Mouse (Mus musculus): ENCODE data around the gene Bnip3. TPM values are rescaled to one million over a fixed set of nuclear protein-coding genes. Genes with fewer than 3 reads are reported as not detected.

Gene Bnip3
- polyA plus RNA-seq, 1 experiment from 2014 or later: 138 TPM

GRCm38 (mm10) chr7:138854201-138854600 lies 55.1 kb downstream of the Bnip3 start:
- ATAC-seq (ENCODE audit: insufficient read depth, low FRiP score): no peak

GRCm38 (mm10) chr7:138853417-138854031 lies 55.8 kb downstream of the Bnip3 start:
- Histone ChIP-seq H3K27me3 (ENCODE audit: control insufficient read depth, insufficient read depth, low read length) (no peaks in the 10 kb centered on the region), H3K4me1 (ENCODE audit: control insufficient read depth, insufficient read depth, low read length) (peaks cover 8% of the 10 kb centered on the region), H3K27ac (ENCODE audit: low read length) (no peak overlapping the region), H3K4me3 (replicated peaks; ENCODE audit: low read length) (no peak overlapping the region), H3K9me3 (replicated peaks; ENCODE audit: control insufficient read depth, low read length) (no peaks in the 10 kb centered on the region), H3K4me2 (ENCODE audit: low read depth, low read length) (no peak overlapping the region), H3K36me3 (ENCODE audit: control insufficient read depth, insufficient read depth, low read length) (no peaks in the 10 kb centered on the region; the same call in 1 of the 2 replicates), H3K9ac (ENCODE audit: low read length) (no peak overlapping the region)
- WGBS: 94% methylated on average over 4 of the region's 4 CpGs
- no peak for ATAC-seq (ENCODE audit: insufficient read depth, low FRiP score)

More at GRCm38 (mm10) chr7:138854201-138854600, 55.1 kb downstream of the Bnip3 start:
- WGBS: 89% methylated on average over 2 of the region's 2 CpGs
- no peak overlapping the region for H3K4me3 ChIP-seq (replicated peaks; ENCODE audit: low read length)
- H3K27me3 ChIP-seq (ENCODE audit: control insufficient read depth, insufficient read depth, low read length): no peaks in the 10 kb centered on the region
- H3K4me2 ChIP-seq (ENCODE audit: low read depth, low read length): no peak overlapping the region
- peaks cover 7% of the 10 kb centered on the region; the same call in 1 of the 2 replicates for H3K4me1 ChIP-seq (ENCODE audit: control insufficient read depth, insufficient read depth, low read length)
- H3K9ac ChIP-seq (ENCODE audit: low read length): no peak overlapping the region
- no peaks in the 10 kb centered on the region; the same call in 1 of the 2 replicates for H3K36me3 ChIP-seq (ENCODE audit: control insufficient read depth, insufficient read depth, low read length)
- H3K27ac ChIP-seq (ENCODE audit: low read length): no peak overlapping the region
- no peaks in the 10 kb centered on the region for H3K9me3 ChIP-seq (replicated peaks; ENCODE audit: control insufficient read depth, low read length)

- peaks cover 26% of the 10 kb centered on the region for H3K4me1 ChIP-seq (ENCODE audit: control insufficient read depth, insufficient read depth, low read length)
- H3K4me2 ChIP-seq (ENCODE audit: low read depth, low read length): no peak overlapping the region
- H3K9me3 ChIP-seq (replicated peaks; ENCODE audit: control insufficient read depth, low read length): no peaks in the 10 kb centered on the region
- H3K27ac ChIP-seq (ENCODE audit: low read length): peak overlapping the region; percentile 42; the same call in 1 of the 2 replicates
- H3K36me3 ChIP-seq (ENCODE audit: control insufficient read depth, insufficient read depth, low read length): no peaks in the 10 kb centered on the region
- ATAC-seq (ENCODE audit: insufficient read depth, low FRiP score): no peak
- no peak overlapping the region for H3K4me3 ChIP-seq (replicated peaks; ENCODE audit: low read length)
- H3K9ac ChIP-seq (ENCODE audit: low read length): 0 out of 2 replicates have a peak overlapping the region, but pooled peaks have one; percentile 31
- H3K27me3 ChIP-seq (ENCODE audit: control insufficient read depth, insufficient read depth, low read length): no peaks in the 10 kb centered on the region
These were observed 59.2 kb downstream of the Bnip3 start for GRCm38 (mm10) chr7:138850083-138850482.

GRCm38 (mm10) chr7:138848028-138848920 lies 61.0 kb downstream of the Bnip3 start:
- no peaks in the 10 kb centered on the region for H3K27me3 ChIP-seq (ENCODE audit: control insufficient read depth, insufficient read depth, low read length)
- H3K9ac ChIP-seq (ENCODE audit: low read length): no peak overlapping the region
- peaks cover 36% of the 10 kb centered on the region for H3K4me1 ChIP-seq (ENCODE audit: control insufficient read depth, insufficient read depth, low read length)
- H3K9me3 ChIP-seq (replicated peaks; ENCODE audit: control insufficient read depth, low read length): no peaks in the 10 kb centered on the region
- peak overlapping the region; percentile 98 for H3K4me3 ChIP-seq (replicated peaks; ENCODE audit: low read length)
- no peaks in the 10 kb centered on the region for H3K36me3 ChIP-seq (ENCODE audit: control insufficient read depth, insufficient read depth, low read length)
- H3K27ac ChIP-seq (ENCODE audit: low read length): no peak overlapping the region
- 75% methylated on average over 7 of the region's 7 CpGs for WGBS
- H3K4me2 ChIP-seq (ENCODE audit: low read depth, low read length): peak overlapping the region; percentile 86
- ATAC-seq (ENCODE audit: insufficient read depth, low FRiP score): no peak

GRCm38 (mm10) chr7:138847316-138848027 lies 61.8 kb downstream of the Bnip3 start:
- ATAC-seq (ENCODE audit: insufficient read depth, low FRiP score): no peak
- peak overlapping the region; percentile 98 for H3K4me3 ChIP-seq (replicated peaks; ENCODE audit: low read length)
- peak overlapping the region; percentile 98 for H3K9ac ChIP-seq (ENCODE audit: low read length)
- peaks cover 36% of the 10 kb centered on the region for H3K4me1 ChIP-seq (ENCODE audit: control insufficient read depth, insufficient read depth, low read length)
- WGBS: 32% methylated on average over 13 of the region's 13 CpGs
- no peaks in the 10 kb centered on the region for H3K36me3 ChIP-seq (ENCODE audit: control insufficient read depth, insufficient read depth, low read length)
- H3K27ac ChIP-seq (ENCODE audit: low read length): no peak overlapping the region
- no peaks in the 10 kb centered on the region for H3K27me3 ChIP-seq (ENCODE audit: control insufficient read depth, insufficient read depth, low read length)
- no peaks in the 10 kb centered on the region for H3K9me3 ChIP-seq (replicated peaks; ENCODE audit: control insufficient read depth, low read length)
- H3K4me2 ChIP-seq (ENCODE audit: low read depth, low read length): peak overlapping the region; percentile 86

- H3K4me3 ChIP-seq (replicated peaks; ENCODE audit: low read length): peak overlapping the region; percentile 98
- H3K27me3 ChIP-seq (ENCODE audit: control insufficient read depth, insufficient read depth, low read length): no peaks in the 10 kb centered on the region
- H3K4me1 ChIP-seq (ENCODE audit: control insufficient read depth, insufficient read depth, low read length): peaks cover 36% of the 10 kb centered on the region
- peak overlapping the region; percentile 98 for H3K9ac ChIP-seq (ENCODE audit: low read length)
- peak overlapping the region; percentile 86 for H3K4me2 ChIP-seq (ENCODE audit: low read depth, low read length)
- peak overlapping the region; percentile 96 for H3K27ac ChIP-seq (ENCODE audit: low read length)
- 1% methylated on average over 58 of the region's 61 CpGs for WGBS
- H3K9me3 ChIP-seq (replicated peaks; ENCODE audit: control insufficient read depth, low read length): no peaks in the 10 kb centered on the region
- no peaks in the 10 kb centered on the region for H3K36me3 ChIP-seq (ENCODE audit: control insufficient read depth, insufficient read depth, low read length)
- peak; percentile 83 for ATAC-seq (ENCODE audit: insufficient read depth, low FRiP score)
These were observed 62.8 kb downstream of the Bnip3 start for GRCm38 (mm10) chr7:138846502-138846991.

- H3K36me3 ChIP-seq (ENCODE audit: control insufficient read depth, insufficient read depth, low read length): no peaks in the 10 kb centered on the region
- WGBS: under 1% methylated on average over 51 of the region's 51 CpGs
- H3K4me2 ChIP-seq (ENCODE audit: low read depth, low read length): peak within 1 kb of the TSS; percentile 86
- H3K27ac ChIP-seq (ENCODE audit: low read length): peak within 1 kb of the TSS; percentile 96
- peak within 1 kb of the TSS; percentile 98 for H3K9ac ChIP-seq (ENCODE audit: low read length)
- H3K4me1 ChIP-seq (ENCODE audit: control insufficient read depth, insufficient read depth, low read length): peaks cover 36% of the 10 kb centered on the region
- H3K4me3 ChIP-seq (replicated peaks; ENCODE audit: low read length): peak within 1 kb of the TSS; percentile 98
- H3K9me3 ChIP-seq (replicated peaks; ENCODE audit: control insufficient read depth, low read length): no peaks in the 10 kb centered on the region
- peak; percentile 96 for ATAC-seq (ENCODE audit: insufficient read depth, low FRiP score)
- H3K27me3 ChIP-seq (ENCODE audit: control insufficient read depth, insufficient read depth, low read length): no peaks in the 10 kb centered on the region
These were observed 63.6 kb downstream of the Bnip3 start, which contains the start of the genes Ppp2r2d and Mapk1ip1 for GRCm38 (mm10) chr7:138845544-138846391. TSS of gene Ppp2r2d (plus strand) at chr7:138846079. TSS of gene Mapk1ip1 (minus strand) at chr7:138846273.

GRCm38 (mm10) chr7:138845111-138845510 lies 64.2 kb downstream of the Bnip3 start:
- Histone ChIP-seq H3K9me3 (replicated peaks; ENCODE audit: control insufficient read depth, low read length) (no peaks in the 10 kb centered on the region), H3K9ac (ENCODE audit: low read length) (peak overlapping the region; percentile 38; the same call in 1 of the 2 replicates), H3K36me3 (ENCODE audit: control insufficient read depth, insufficient read depth, low read length) (no peaks in the 10 kb centered on the region), H3K4me2 (ENCODE audit: low read depth, low read length) (peak overlapping the region; percentile 60), H3K27me3 (ENCODE audit: control insufficient read depth, insufficient read depth, low read length) (no peaks in the 10 kb centered on the region), H3K27ac (ENCODE audit: low read length) (no peak overlapping the region), H3K4me1 (ENCODE audit: control insufficient read depth, insufficient read depth, low read length) (peaks cover 36% of the 10 kb centered on the region), H3K4me3 (replicated peaks; ENCODE audit: low read length) (peak overlapping the region; percentile 98)
- WGBS: 35% methylated on average over 8 of the region's 8 CpGs
- no peak for ATAC-seq (ENCODE audit: insufficient read depth, low FRiP score)

Measured in stomach, embryonic 16.5 days (tissue).